Mouse (Mus musculus) adrenal gland, postnatal 10 days (tissue): Measurements from ENCODE around the gene Ifitm6. TPM values are rescaled to one million over a fixed set of nuclear protein-coding genes. Genes with fewer than 3 reads are reported as not detected.
"Not testable (repeated sequence)": the region's sequence is repeated elsewhere in the genome, so short reads cannot be mapped to it uniquely, and the experiment has no call there.

Experiments
- DNase-seq: peaks from one replicate; pipeline ENCODE4 v3.0.0; 2021; ENCODE audit warnings: mixed read lengths
- total RNA-seq, 2 experiments: library from RNA; stranded (reverse); gene quantifications; 2 replicates each; pipeline ENCODE4 v1.2.3; 2021

Ifitm6 gene
- total RNA-seq, 2 experiments from 2014 or later = 1.7 to 3.2 TPM

DNA sequence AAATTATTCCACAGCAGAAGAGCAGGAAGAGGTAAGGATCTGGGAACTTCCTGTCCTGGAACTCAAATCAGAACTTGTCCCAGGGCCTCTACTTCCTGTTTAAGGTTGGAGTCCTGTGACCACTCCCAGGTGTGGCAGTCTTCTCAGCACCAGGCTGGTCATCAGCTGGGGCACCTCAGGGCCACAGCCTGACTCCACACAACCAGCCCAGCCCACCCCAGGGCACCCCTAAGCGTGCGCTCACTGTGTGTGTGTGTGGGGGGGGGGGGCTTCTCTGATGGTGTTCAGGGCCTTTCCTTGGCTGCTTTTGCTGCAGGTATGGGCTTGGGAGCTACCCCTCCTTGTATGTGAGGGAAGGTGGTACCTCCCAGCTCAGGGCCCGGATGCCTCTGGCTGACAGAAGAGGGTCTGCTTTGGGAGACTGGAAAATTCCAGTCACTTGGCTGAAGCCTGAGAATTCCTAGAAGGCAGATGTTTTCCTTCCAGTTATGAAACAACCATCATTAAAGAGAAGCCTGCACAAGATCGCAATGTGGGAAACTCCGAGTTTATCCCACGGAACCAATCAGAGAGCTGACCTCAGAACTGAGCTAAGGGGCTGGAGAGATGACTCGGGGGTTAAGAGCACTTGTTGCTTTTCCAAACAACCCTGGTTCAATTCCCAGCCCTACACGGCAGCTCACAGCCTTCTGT lies 46.1 kb downstream of the Ifitm6 start:
- no peak for DNase-seq

DNA sequence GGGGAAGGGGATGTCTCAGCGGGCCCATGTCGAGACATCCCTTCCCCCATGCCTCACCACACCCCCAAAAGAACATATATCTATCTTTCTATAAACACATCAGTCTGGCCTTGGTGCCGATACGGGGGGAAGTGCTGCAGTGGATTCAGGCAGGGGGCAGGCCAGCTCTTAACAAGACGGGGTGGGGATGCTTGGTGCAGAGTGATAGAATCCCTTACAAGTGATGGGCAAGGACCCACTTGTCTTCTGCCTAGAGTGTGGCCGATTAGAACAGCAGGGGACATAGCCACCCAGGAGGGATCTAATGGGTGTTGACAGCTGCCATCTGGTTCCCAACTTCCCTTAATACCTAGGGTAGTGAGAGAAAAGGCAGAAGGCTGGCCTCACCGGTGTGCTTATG lies 46.8 kb downstream of the Ifitm6 start:
- no peak for DNase-seq

DNA sequence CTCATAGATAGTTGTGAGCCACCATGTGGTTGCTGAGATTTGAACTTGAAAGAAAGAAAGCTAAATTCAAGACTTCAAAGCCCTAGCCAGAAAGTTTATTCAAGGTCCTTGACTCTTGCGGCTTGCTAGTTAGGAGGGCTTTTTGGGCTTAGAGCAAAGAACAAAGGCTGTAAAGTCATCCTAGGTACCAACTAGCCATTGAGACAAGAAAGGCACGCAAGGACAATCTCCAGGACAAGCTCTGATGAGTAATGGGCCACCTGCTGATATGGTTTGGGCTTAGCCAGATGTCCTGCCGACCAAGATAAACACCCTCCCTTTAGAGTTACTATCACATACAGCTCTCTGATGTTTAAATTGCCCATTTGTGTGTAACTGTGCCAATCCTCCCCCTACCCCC lies 49.0 kb downstream of the Ifitm6 start:
- DNase-seq = not testable (repeated sequence)

DNA sequence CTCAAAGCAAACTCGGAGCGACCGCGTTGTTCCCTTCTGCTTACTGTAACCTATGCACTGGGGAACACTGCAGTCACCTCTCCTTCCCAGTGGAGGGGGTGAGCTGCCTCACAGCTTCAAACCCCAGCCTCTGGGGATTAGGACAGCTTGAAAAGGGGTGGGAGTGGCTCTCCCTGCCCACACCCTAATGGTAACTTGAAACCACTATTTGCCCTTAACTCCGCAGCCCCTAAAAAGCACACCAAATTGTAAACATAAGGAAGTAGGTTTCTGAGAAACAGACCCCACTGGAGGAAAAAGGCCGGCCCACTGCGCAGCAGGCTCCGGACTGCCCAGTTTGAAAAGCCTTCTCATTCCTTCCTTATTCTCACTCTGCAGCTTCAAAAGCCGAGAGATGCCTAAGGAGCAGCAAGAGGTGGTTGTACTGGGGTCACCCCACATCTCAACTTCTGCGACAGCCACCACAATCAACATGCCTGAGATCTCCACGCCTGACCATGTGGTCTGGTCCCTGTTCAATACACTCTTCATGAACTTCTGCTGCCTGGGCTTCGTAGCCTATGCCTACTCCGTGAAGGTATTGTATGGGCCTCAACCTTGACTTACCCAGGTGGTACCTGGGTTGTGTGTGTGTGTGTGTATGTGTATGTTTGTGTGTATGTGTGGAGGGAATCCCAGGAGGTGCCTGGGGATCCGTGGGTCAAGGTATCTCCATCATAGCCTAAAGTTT lies 49.7 kb downstream of the Ifitm6 start:
- no peak for DNase-seq

DNA sequence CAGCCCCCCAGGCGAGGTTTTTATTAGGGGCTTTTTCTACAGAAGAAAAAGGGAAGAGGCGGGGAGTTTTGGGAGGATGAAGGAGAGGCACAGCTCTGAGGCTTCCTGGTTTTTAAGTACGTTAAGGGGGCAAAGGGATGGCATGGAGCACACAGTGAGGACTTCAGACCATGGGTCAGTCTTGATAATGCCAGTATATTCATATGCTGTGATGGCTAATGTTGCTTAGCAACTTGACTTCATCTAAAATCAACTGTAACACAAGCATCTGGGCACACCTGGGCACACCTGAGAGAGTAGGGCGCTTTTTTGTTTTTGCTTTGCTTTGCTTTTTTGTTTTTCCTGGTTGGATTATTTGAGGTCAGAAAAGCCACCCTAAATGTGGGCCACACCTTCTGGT lies 50.8 kb downstream of the Ifitm6 start, which contains the start of gene Ifitm1:
TSS of gene Ifitm1 (plus strand) at position 301 of the 400 bp plus-strand sequence.
- no peak for DNase-seq

Other genes starting within 250 kb of the Ifitm6 start
- gene Syce1, start 230.1 kb downstream of the Ifitm6 start, total RNA-seq = not detected
- 1 to 10 TPM; 2.3 to 2.6 TPM for gene Zfp941, start 195.7 kb downstream of the Ifitm6 start, total RNA-seq
- 10 to 100 TPM; 14.7 to 35.6 TPM for gene Urah, start 182.9 kb downstream of the Ifitm6 start, total RNA-seq
- gene Scgb1c1, start 172.4 kb downstream of the Ifitm6 start, total RNA-seq = under 1 TPM; 0.76 to 0.90 TPM
- under 1 TPM in 1 of 2 experiments, not detected in 1; 0.24 TPM for gene Odf3, start 170.1 kb downstream of the Ifitm6 start, total RNA-seq
- under 1 TPM in 1 of 2 experiments, not detected in 1; 0.39 TPM for gene Gm45785, start 161.6 kb downstream of the Ifitm6 start, total RNA-seq
- 10 to 100 TPM; 43.5 to 58.0 TPM for gene Ric8a, start 161.0 kb downstream of the Ifitm6 start, total RNA-seq
- gene Bet1l, start 160.3 kb downstream of the Ifitm6 start, total RNA-seq = 10 to 100 TPM; 29.1 to 33.5 TPM
- gene Psmd13, start 136.0 kb downstream of the Ifitm6 start, total RNA-seq = 100 to 1,000 TPM; 106 to 112 TPM
- 10 to 100 TPM; 67.6 to 70.9 TPM for gene Sirt3, start 135.6 kb downstream of the Ifitm6 start, total RNA-seq
- gene Cox8b, start 117.5 kb downstream of the Ifitm6 start, total RNA-seq = 1,000 to 10,000 TPM; 2,860 to 2,972 TPM
- 1 to 10 TPM; 4.9 to 7.9 TPM for gene Nlrp6, start 97.0 kb downstream of the Ifitm6 start, total RNA-seq
- 10 to 100 TPM; 31.6 to 37.2 TPM for gene Pgghg, start 76.5 kb downstream of the Ifitm6 start, total RNA-seq
- 1 to 10 TPM; 1.4 to 3.3 TPM for gene Ifitm5, start 67.6 kb downstream of the Ifitm6 start, total RNA-seq
- not detected for gene Gm45717, start 62.0 kb downstream of the Ifitm6 start, total RNA-seq
- 100 to 1,000 TPM; 418 to 468 TPM for gene Ifitm2, start 61.9 kb downstream of the Ifitm6 start, total RNA-seq
- 10 to 100 TPM; 12.2 to 12.4 TPM for gene Ifitm1, start 50.7 kb downstream of the Ifitm6 start, total RNA-seq
- gene Ifitm3, start 7.2 kb downstream of the Ifitm6 start, total RNA-seq = 100 to 1,000 TPM; 131 to 136 TPM
- gene Gm17387, start 11.2 kb upstream of the Ifitm6 start, total RNA-seq = not detected
- 1 to 10 TPM; 2.0 to 5.1 TPM for gene B4galnt4, start 43.2 kb upstream of the Ifitm6 start, total RNA-seq
- gene Pkp3, start 60.3 kb upstream of the Ifitm6 start, total RNA-seq = 1 to 10 TPM in 1 of 2 experiments, under 1 TPM in 1; 0.94 to 1.5 TPM
- 10 to 100 TPM in 1 of 2 experiments, 1 to 10 TPM in 1; 8.3 to 10.6 TPM for gene Sigirr, start 82.6 kb upstream of the Ifitm6 start, total RNA-seq
- gene Ano9, start 99.9 kb upstream of the Ifitm6 start, total RNA-seq = under 1 TPM; 0.33 to 0.42 TPM
- 10 to 100 TPM; 51.0 to 57.2 TPM for gene Ptdss2, start 104.5 kb upstream of the Ifitm6 start, total RNA-seq
- gene Rnh1, start 154.9 kb upstream of the Ifitm6 start, total RNA-seq = 100 to 1,000 TPM; 150 to 155 TPM
- 10 to 100 TPM; 87.8 to 91.9 TPM for gene Hras, start 176.1 kb upstream of the Ifitm6 start, total RNA-seq
- 1 to 10 TPM; 6.8 to 8.6 TPM for gene Lrrc56, start 176.2 kb upstream of the Ifitm6 start, total RNA-seq
- gene Lmntd2, start 196.2 kb upstream of the Ifitm6 start, total RNA-seq = under 1 TPM; 0.27 to 0.55 TPM
- gene Rassf7, start 197.9 kb upstream of the Ifitm6 start, total RNA-seq = 1 to 10 TPM; 6.5 to 7.8 TPM
- 10 to 100 TPM; 69.9 to 75.3 TPM for gene Phrf1, start 210.9 kb upstream of the Ifitm6 start, total RNA-seq
- 1 to 10 TPM; 3.7 to 4.8 TPM for gene Irf7, start 248.6 kb upstream of the Ifitm6 start, total RNA-seq